Mouse (Mus musculus): ENCODE results near the gene Plg.

The Plg gene

DNA sequence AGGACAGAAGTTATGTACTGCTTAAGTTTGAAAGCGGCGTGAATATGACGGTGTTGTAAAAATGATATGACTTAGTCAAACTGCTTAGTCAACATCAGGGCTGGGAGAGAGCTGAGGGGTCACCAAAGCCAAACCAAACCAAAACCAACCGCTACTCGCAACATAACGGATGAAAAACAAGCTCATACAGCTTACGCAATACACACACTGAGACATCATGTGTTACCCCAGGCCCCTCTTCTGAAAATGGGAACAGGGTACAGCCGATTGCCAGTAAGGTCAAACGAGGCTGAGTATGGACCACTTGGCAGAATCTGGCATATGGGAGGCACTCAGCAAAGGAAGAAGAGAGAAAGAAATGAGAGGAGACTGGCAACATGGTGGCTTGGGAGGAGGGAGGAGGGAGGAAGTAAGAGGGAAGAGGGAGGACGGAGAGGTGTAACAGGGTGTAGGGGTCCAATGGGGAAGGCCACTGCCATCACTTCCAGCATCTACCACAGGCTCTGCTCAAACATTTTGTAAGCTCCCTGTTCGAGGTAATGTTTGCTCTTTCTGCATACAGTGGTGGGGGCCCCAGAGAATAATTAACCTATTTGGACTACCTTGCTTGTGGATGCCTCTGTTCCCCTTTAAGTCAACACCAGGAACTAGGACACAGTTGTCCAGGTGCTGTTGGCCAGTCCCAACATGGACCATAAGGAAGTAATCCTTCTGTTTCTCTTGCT, at the start of gene Plg:
Gene Plg, plus strand, starts transcription at position 628 of the 725 bp plus-strand sequence.
- DNase-seq, result no peak

- DNase-seq, result peak; percentile 65
These were observed 43.3 kb upstream of the Plg start for GRCm38 (mm10) chr17:12335115-12335514.

- no peak for DNase-seq
These were observed 42.1 kb upstream of the Plg start for GRCm38 (mm10) chr17:12336073-12336868.

DNA sequence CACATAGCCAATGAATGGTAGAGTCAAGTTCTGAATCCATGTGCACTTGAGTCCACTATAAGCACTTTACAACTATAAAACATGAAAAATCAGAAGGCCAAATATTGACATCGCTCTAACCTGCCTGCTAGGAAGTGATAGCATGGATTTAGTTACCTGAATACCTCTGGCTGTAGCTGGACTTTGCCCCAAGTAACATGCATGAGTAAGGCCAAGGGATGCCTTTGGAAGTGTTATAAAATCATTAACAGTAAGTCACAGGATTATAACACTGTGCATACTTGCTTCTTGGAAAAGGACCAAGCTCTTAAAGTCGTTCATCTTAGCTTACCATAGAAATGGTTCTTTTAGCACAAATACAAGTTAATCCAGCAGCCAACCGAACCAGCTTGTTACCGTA, 41.3 kb upstream of the Plg start:
- DNase-seq, result no peak

DNA sequence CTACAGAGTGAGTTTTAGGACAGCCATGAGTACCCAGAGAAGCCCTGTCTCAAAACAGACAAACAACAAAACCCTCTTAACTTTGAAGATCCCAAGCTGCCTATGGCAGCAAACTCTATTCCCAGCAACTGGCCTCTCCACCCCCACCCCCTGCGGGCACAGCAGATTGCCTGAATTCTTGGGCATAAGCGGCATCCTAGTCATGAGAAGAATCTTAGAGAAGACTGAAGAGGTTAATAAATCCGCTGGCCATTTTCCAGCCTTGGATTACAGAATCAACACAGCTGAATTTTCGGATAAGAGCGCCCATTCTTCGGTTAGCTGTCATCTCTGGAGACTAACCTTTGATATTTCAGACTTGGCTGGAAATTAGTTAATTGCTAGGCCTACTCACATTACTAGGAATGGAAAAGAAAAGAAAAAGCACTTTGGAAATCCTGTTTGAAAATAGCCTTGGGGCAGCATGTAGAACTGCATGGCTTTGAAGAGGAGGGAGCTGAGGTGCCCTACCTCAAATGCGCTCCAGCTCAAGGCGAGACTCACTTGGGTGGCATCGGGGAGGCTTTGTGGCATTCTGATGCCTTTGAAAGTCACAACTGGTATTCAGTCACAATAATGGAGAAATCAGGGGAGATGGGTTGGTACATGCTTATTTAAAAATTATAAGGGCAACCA, 34.6 kb upstream of the Plg start:
- no peak for DNase-seq

DNA sequence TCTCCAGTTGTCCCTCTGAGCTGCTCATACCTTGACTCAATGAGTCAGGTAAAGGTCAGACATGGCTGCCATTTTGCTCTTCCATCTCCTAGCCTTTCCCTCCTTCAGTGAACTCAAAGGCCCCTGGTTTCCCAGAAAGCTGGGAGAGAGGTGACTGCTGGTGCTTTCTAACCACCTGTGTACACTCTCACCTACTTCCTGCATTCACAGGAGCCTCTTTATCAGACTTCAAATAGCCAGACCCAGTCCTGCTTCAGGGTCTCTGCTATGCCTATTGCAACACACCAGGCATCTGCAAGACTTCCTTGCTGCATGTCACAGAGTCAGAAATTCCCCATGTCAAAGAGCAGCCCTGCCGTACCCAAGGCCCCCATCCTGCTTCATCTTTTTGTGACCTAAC, 30.9 kb upstream of the Plg start:
- no peak for DNase-seq

- no peak for DNase-seq
These were observed 26.8 kb upstream of the Plg start for GRCm38 (mm10) chr17:12351564-12351963.

DNA sequence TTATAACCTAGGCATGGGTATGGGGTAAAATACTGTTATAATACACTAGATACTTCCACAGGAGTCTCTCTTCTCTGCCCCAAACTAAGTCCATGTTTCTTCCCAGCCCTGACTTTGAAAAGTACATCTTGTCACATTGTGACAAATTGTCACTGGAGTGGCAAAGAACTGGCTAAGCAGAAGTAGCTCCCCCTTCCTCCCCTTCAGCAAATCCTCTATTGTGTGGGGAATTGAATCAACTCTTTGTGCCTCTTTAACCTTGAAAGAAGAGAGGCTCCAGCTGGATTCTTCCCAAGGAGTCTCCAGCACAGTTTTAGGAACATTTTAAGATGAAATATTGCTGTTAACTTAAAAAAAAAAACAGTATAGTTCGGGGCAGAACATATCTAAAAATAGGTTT, 25.6 kb upstream of the Plg start:
- no peak for DNase-seq

DNA sequence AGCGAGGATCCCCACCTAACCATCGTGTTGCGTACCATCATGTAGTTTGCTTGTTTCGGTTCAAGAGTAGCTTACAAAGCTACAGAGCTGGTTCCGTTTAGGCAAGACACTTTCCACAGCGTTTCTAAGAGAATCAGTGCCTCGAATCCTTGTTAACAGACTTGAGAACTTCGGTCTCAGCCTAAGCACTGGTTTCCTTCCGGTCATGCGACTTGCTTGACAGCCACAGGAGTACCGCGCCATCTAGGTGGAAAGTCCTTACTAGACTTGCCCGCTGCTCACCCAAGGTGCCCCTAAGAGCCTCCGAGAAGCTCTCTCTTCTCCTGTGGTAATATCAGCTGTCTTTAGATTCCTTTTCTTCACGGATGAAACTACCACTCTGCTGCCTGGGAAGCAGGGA, 18.5 kb upstream of the Plg start:
- no peak for DNase-seq

GRCm38 (mm10) chr17:12363601-12364425, 14.6 kb upstream of the Plg start:
- no peak for DNase-seq

DNA sequence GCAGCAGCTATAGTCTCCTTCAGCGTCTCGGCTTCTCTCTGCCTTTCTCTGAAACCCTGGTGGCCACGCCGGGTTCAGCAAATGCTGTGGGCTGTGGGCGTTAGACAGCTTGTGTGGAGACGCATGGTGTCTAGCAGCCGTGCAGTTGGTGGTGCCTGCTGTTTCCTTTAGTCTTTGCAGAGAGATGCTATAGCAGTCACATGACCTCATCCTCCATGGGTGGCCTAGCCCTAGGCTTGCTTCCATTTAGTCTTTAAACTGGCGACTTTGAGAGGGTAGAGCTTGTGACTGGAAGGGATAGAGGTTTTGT, 14.0 kb upstream of the Plg start:
- DNase-seq, result peak; percentile 27

DNA sequence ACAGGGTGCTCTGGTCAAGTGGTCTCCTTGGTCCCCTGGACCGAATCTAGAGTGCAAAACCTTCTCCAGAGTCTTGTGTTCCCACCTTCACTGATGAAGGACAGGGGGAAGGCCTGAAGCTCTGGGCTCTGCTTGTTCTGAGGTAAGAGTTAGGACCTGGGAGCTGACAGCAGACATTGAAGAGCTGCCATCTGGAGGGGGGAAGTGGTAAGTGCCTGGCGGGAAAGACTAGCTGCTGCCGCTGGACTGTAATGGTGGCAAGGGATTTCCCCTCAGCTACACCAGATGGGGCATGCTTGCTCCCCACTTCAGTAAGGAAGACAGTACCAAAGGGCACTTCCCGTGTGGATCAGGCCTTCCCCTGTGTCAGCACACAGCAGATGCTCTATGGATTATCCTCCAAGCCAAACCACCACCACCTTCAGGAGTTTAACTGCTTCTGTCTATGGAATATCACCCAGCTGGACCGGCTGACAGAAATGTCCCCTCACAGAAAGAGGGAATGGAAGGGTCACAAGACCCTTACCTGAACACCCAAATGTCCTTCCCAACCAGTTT, 11.0 kb upstream of the Plg start:
- DNase-seq, result peak; percentile 79

GRCm38 (mm10) chr17:12369393-12369792, 9.0 kb upstream of the Plg start:
- no peak for DNase-seq

- DNase-seq, result no peak
These were observed 8.1 kb upstream of the Plg start for GRCm38 (mm10) chr17:12370289-12370688.

- peak; percentile 76 for DNase-seq
These were observed 7.0 kb upstream of the Plg start for GRCm38 (mm10) chr17:12371310-12371925.

GRCm38 (mm10) chr17:12372021-12372420, 6.4 kb upstream of the Plg start:
- DNase-seq, result peak; percentile 81

DNA sequence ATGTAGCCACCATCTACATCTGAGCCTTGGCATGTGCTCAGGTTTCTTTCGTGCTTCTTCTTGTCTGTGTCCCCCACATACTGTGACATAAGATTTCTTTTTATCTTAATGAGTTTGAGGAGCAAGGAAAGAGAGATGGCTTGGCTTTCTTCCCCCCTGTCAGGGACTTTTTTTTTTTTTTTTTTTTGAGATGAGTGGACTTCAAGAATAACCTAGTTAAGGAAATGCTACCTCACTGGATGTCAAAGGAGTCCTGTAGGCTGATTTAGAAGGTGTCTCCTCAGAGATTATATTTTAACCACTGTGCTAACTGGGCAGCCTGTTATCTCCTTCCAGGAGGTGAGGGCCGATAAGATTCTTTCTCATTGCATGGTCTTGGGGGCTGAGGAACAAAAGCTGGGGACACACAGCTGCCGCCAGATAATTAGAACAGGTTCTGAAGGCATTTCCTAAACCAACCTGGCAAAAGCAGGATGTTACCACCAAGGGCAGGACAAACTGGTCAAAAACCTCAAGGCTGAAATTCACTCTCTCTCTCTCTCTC, 4.7 kb upstream of the Plg start:
- DNase-seq, result no peak

GRCm38 (mm10) chr17:12380287-12380686, 1.9 kb downstream of the Plg start:
- DNase-seq, result no peak

DNA sequence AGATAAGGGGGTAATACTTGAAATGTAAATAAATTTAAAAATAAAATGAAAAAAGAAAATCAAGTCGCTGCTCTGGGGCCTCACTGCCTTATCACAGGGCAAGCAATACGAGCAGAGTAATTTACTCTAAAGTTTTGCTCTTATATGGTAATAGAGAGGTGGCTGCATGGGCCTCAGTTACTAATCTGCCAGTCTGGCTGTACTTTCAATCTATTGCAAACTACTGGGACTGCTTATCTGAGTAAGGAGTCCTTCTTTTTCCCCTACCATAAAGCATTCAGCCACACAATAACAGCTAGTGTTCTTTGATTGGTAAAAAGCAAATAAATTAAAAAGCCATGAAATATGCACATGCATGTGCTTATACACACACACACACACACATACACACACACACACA, 3.2 kb downstream of the Plg start:
- DNase-seq, result no peak

DNA sequence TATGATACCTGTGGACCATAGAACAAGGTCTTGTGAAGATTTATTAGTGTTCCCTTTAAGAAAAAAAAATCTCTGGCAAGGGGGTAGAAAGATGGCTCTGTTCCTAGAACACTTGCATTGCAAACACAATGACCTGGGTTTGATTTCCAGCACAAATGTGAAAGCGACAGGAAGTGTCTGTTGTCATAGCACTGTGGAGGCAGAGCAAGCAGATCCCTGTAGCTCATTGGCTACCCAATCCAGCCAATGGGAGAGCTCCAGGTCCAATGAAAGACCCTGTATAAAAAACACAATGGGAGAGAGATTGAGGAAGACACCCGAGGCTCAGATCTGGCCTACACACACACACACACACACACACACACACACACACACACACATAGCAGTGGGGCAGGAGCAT, 4.1 kb downstream of the Plg start:
- DNase-seq, result peak; percentile 54

GRCm38 (mm10) chr17:12385049-12385794, 6.8 kb downstream of the Plg start:
- no peak for DNase-seq
